Mouse (Mus musculus): ENCODE data around the gene Cxcr5. TPM values are rescaled to one million over a fixed set of nuclear protein-coding genes. Genes with fewer than 3 reads are reported as not detected.

The Cxcr5 gene
- polyA plus RNA-seq, 1 experiment from 2014 or later: not detected

DNA sequence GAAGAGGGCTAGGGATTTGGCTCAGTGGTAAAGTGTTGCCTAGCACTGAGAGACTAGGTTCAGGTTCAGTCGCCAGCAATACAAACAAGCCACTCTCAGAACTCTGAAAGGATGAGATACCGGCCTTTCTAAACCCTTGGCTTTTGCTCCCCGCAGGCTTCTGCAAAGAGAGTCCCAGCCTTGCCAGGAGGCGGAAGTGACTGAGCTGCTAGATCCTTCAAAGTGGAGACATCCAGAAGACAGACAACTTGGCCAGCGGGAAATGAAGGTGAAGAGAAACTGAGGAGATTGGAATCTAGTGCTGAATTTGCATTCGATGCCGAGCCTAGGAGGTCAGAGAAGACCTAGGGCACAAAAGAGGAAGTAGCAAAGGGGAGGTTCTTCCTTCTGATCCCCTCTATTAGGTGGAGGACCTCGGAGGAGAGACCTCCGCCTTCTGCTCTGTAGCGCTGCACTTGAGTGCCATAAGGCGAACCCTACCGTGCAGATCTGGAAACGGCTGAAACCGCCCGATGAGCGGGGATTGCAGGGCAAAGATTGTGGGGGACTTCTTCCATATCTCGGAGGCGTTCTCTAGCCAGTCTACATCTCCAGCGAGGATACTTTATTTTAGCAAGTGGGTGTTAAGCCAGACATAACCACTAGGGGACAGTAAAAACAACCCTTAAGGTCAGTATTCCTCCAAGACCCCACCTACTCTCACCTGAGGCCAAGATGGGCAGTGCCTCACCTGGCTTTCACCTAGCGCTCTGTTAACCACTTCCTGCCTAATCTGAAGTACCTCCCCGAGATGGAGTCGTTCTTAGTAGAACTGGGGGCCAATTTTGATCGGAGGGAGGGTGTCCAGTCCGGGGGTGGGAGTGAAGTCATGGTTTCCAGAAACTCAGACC lies 84.1 kb downstream of the Cxcr5 start:
- Histone ChIP-seq H3K4me2 (replicated peaks) (peak overlapping the region; percentile 97), H3K4me1 (peaks cover 25% of the 10 kb centered on the region), H3K36me3 (no peaks in the 10 kb centered on the region), H3K9ac (peak overlapping the region; percentile 85), H3K4me3 (peak overlapping the region; percentile 76), H3K9me3 (replicated peaks) (no peaks in the 10 kb centered on the region), H3K27ac (peak overlapping the region; percentile 99), H3K27me3 (no peaks in the 10 kb centered on the region)
- 2% methylated on average over 24 of the region's 24 CpGs for WGBS
- ATAC-seq (ENCODE audit: low FRiP score): no peak

DNA sequence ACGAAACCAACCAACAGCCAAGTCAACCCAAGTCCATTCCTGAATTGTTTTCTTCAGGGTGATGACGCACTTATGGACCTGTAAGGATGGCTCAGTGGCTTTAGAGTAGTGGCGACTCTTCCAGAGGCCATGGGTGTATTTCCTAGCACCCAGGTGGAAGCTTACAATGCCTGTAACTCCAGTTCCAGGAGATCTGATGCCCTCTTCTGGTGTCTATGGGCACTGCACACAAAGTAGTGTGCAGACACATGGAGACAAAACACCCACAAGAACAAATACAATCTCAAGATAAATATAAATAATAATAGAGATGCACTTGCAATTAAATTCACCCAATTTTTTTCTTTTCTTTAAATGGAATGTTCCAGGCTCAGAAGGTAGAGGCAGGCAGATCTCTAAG lies 85.7 kb downstream of the Cxcr5 start:
- no peak overlapping the region for H3K9ac ChIP-seq
- no peak overlapping the region for H3K4me2 ChIP-seq (replicated peaks)
- H3K4me3 ChIP-seq: no peak overlapping the region
- peaks cover 19% of the 10 kb centered on the region for H3K4me1 ChIP-seq
- no peaks in the 10 kb centered on the region for H3K9me3 ChIP-seq (replicated peaks)
- no peaks in the 10 kb centered on the region for H3K36me3 ChIP-seq
- H3K27ac ChIP-seq: no peak overlapping the region
- H3K27me3 ChIP-seq: no peaks in the 10 kb centered on the region
- WGBS: 99% methylated on average over 3 of the region's 3 CpGs
- ATAC-seq (ENCODE audit: low FRiP score): no peak

DNA sequence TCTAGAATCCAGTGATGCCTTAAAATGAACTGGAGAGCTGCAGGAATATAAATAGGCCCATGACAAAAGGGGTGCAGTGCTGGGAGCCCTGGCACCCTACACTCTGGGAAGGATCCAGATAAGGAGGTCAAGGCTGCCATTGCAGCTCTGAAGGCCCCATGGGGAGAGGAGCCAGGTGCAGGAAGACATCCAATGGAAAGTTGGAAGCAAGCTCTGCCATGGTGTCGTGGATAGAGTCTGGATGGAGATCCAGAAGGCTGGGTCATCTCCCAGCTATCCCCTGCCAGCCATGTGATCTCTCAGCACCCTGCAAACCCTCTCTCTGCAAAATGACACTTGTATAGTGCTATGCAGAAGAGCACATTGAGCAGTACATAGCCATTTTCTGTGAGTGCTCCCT lies 87.3 kb downstream of the Cxcr5 start:
- H3K4me3 ChIP-seq: no peak overlapping the region

DNA sequence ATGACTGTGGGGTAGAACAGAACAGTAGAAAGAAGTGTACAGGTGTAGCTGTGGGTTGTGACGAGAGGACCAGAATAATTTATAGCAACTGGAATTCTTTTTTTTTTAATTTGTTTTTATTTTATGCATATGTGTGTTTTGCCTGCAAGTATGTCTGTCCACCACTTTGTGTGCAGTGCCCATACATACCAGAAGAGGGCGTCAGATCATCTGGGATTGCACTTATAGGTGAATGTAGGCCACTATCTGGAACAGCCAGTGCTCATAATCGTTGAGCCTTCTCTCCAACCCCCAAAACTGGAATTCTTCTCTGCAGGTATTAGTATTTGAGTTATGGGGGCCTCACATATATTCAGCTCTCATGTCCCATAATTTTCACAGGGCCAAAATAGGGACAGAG lies 88.5 kb downstream of the Cxcr5 start:
- Histone ChIP-seq H3K36me3 (no peaks in the 10 kb centered on the region), H3K4me3 (no peak overlapping the region), H3K9me3 (replicated peaks) (no peaks in the 10 kb centered on the region), H3K9ac (no peak overlapping the region), H3K4me1 (peaks cover 15% of the 10 kb centered on the region), H3K27ac (no peak overlapping the region), H3K4me2 (replicated peaks) (no peak overlapping the region), H3K27me3 (no peaks in the 10 kb centered on the region)
- ATAC-seq (ENCODE audit: low FRiP score): no peak
- 68% methylated on average over 3 of the region's 3 CpGs for WGBS

More for the DNA sequence above, 87.3 kb downstream of the Cxcr5 start:
- 52% methylated on average over 1 of the region's 1 CpGs for WGBS
- no peak for ATAC-seq (ENCODE audit: low FRiP score)
- no peaks in the 10 kb centered on the region for H3K27me3 ChIP-seq
- H3K9ac ChIP-seq: no peak overlapping the region
- H3K4me1 ChIP-seq: peaks cover 12% of the 10 kb centered on the region
- H3K27ac ChIP-seq: no peak overlapping the region
- H3K36me3 ChIP-seq: no peaks in the 10 kb centered on the region
- no peaks in the 10 kb centered on the region for H3K9me3 ChIP-seq (replicated peaks)
- H3K4me2 ChIP-seq (replicated peaks): no peak overlapping the region

DNA sequence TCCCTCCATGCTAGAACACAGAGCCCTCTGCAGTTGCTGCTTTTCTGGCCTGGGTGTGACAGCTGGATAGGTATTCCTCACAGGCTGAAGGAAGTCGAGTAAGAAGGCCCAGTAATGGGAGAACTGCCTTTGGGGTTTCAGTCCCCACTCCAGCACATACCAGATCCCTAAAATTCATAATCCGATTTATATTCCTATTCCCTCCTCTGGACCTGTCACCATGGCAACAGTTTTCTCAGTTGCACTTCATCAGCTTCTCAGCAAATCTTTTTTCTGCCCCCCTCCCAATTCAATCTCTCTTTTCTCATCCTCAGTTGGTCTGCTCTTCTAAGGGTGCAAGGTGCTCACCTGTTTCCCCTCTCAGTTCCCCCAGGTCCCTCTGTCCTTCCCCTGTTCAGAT lies 92.9 kb downstream of the Cxcr5 start:
- Histone ChIP-seq H3K9ac (no peak overlapping the region), H3K4me1 (0 out of 2 replicates have a peak, but pooled peaks cover 5% of the 10 kb centered on the region), H3K36me3 (no peaks in the 10 kb centered on the region), H3K4me2 (replicated peaks) (no peak overlapping the region), H3K9me3 (replicated peaks) (no peaks in the 10 kb centered on the region), H3K4me3 (no peak overlapping the region), H3K27ac (no peak overlapping the region), H3K27me3 (no peaks in the 10 kb centered on the region)
- no peak for ATAC-seq (ENCODE audit: low FRiP score)
- WGBS: 53% methylated on average over 2 of the region's 2 CpGs

DNA sequence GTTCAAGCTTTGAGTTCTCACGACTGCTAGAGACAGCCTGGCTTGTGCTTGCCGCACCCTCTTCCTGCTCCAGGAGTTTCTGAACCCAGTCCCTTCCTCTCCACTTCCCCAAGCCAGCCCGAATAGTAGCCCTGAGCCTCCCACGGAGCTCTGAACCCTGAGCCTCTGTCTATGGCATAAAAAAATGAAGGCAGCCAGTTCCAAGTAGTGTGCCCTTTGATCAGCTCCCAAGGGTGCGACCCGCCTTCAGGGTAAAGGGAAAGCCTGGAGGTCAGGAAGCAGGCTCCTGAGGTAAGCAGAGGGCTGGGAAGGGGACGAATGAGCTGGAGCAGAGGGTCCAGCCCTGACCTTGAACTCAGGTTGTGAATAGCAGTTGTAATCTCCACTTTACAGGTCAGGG lies 93.5 kb downstream of the Cxcr5 start:
- no peak overlapping the region for H3K4me3 ChIP-seq
- WGBS: 53% methylated on average over 7 of the region's 7 CpGs
- no peak overlapping the region for H3K4me2 ChIP-seq (replicated peaks)
- H3K27ac ChIP-seq: no peak overlapping the region
- no peaks in the 10 kb centered on the region for H3K9me3 ChIP-seq (replicated peaks)
- H3K9ac ChIP-seq: no peak overlapping the region
- H3K27me3 ChIP-seq: no peaks in the 10 kb centered on the region
- no peaks in the 10 kb centered on the region for H3K36me3 ChIP-seq
- no peak for ATAC-seq (ENCODE audit: low FRiP score)
- 0 out of 2 replicates have a peak, but pooled peaks cover 5% of the 10 kb centered on the region for H3K4me1 ChIP-seq

DNA sequence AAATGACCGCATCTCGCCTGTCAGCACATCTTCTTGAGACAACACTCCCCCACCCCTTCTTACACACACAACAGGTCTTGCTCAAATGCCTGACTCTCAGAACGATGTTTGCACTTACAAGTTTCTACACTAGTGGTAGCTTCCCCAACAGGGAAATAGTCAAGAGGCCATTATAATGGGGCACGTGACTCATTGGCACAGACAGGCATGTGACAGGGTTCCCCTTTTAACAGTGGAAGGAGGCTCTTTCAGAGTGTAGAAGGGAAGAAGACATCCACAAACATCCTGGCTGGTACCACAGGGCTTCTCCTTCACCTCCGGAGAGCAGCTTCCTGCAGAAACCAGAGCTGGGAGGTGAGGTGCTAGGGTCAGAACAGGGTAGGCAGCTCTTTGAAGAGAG lies 99.7 kb downstream of the Cxcr5 start:
- Histone ChIP-seq H3K9me3 (replicated peaks) (no peaks in the 10 kb centered on the region), H3K9ac (no peak overlapping the region), H3K4me3 (no peak overlapping the region), H3K27ac (no peak overlapping the region), H3K4me1 (peaks cover 13% of the 10 kb centered on the region), H3K27me3 (no peaks in the 10 kb centered on the region), H3K4me2 (replicated peaks) (no peak overlapping the region), H3K36me3 (no peaks in the 10 kb centered on the region)
- no peak for ATAC-seq (ENCODE audit: low FRiP score)
- 82% methylated on average over 5 of the region's 5 CpGs for WGBS

Other genes with a start within 250 kb of the Cxcr5 start
- gene C2cd2l, start 241.6 kb downstream of the Cxcr5 start, polyA plus RNA-seq (2016; fragmentation: Nextera tagmentation; extraction: Ambion mirVana): 20.2 and 22.2 TPM in 2 replicates
- gene Dpagt1, start 235.9 kb downstream of the Cxcr5 start, polyA plus RNA-seq (2016; fragmentation: Nextera tagmentation; extraction: Ambion mirVana): 37.3 and 41.3 TPM in 2 replicates
- 273 and 290 TPM in 2 replicates for gene H2afx, start 227.2 kb downstream of the Cxcr5 start, polyA plus RNA-seq (2016; fragmentation: Nextera tagmentation; extraction: Ambion mirVana)
- 99.4 and 103 TPM in 2 replicates for gene Hmbs, start 217.6 kb downstream of the Cxcr5 start, polyA plus RNA-seq (2016; fragmentation: Nextera tagmentation; extraction: Ambion mirVana)
- 35.2 and 36.2 TPM in 2 replicates for gene Vps11, start 200.2 kb downstream of the Cxcr5 start, polyA plus RNA-seq (2016; fragmentation: Nextera tagmentation; extraction: Ambion mirVana)
- gene Hyou1, start 182.4 kb downstream of the Cxcr5 start, polyA plus RNA-seq (2016; fragmentation: Nextera tagmentation; extraction: Ambion mirVana): 35.8 and 39.1 TPM in 2 replicates
- 38.7 TPM in 2 replicates for gene Slc37a4, start 165.0 kb downstream of the Cxcr5 start, polyA plus RNA-seq (2016; fragmentation: Nextera tagmentation; extraction: Ambion mirVana)
- 1,265 and 1,340 TPM in 2 replicates for gene Rps25, start 154.7 kb downstream of the Cxcr5 start, polyA plus RNA-seq (2016; fragmentation: Nextera tagmentation; extraction: Ambion mirVana)
- 256 and 259 TPM in 2 replicates for gene Trappc4, start 154.3 kb downstream of the Cxcr5 start, polyA plus RNA-seq (2016; fragmentation: Nextera tagmentation; extraction: Ambion mirVana)
- gene Ccdc84, start 143.3 kb downstream of the Cxcr5 start, polyA plus RNA-seq (2016; fragmentation: Nextera tagmentation; extraction: Ambion mirVana): 32.9 and 36.7 TPM in 2 replicates
- not detected in 2 replicates for gene Foxr1, start 120.7 kb downstream of the Cxcr5 start, polyA plus RNA-seq (2016; fragmentation: Nextera tagmentation; extraction: Ambion mirVana)
- not detected in 2 replicates for gene Upk2, start 106.9 kb downstream of the Cxcr5 start, polyA plus RNA-seq (2016; fragmentation: Nextera tagmentation; extraction: Ambion mirVana)
- 12.3 and 15.5 TPM in 2 replicates for gene Bcl9l, start 79.1 kb downstream of the Cxcr5 start, polyA plus RNA-seq (2016; fragmentation: Nextera tagmentation; extraction: Ambion mirVana)
- gene Ddx6, start 43.0 kb upstream of the Cxcr5 start, polyA plus RNA-seq (2016; fragmentation: Nextera tagmentation; extraction: Ambion mirVana): 25.9 and 26.8 TPM in 2 replicates
- gene Treh, start 111.4 kb upstream of the Cxcr5 start, polyA plus RNA-seq (2016; fragmentation: Nextera tagmentation; extraction: Ambion mirVana): not detected in 2 replicates
- gene Phldb1, start 173.3 kb upstream of the Cxcr5 start, polyA plus RNA-seq (2016; fragmentation: Nextera tagmentation; extraction: Ambion mirVana): 70.8 and 74.1 TPM in 2 replicates
- 179 and 194 TPM in 2 replicates for gene Arcn1, start 206.0 kb upstream of the Cxcr5 start, polyA plus RNA-seq (2016; fragmentation: Nextera tagmentation; extraction: Ambion mirVana)
- 153 and 161 TPM in 2 replicates for gene Ift46, start 206.0 kb upstream of the Cxcr5 start, polyA plus RNA-seq (2016; fragmentation: Nextera tagmentation; extraction: Ambion mirVana)
- gene Tmem25, start 237.4 kb upstream of the Cxcr5 start, polyA plus RNA-seq (2016; fragmentation: Nextera tagmentation; extraction: Ambion mirVana): 5.8 and 6.6 TPM in 2 replicates
- not detected in 2 replicates for gene Ttc36, start 241.2 kb upstream of the Cxcr5 start, polyA plus RNA-seq (2016; fragmentation: Nextera tagmentation; extraction: Ambion mirVana)